Mouse (Mus musculus) embryo, embryonic 10.5 days (tissue): ENCODE results near the gene Msi1.
A peak's percentile ranks its signal among the peaks of the same experiment; 100 is the strongest.

Experiments
- DNase-seq: peaks from one replicate; pipeline ENCODE4 v3.0.0-alpha.2; 2015; ENCODE audit warnings: low spot score

The Msi1 gene

DNA sequence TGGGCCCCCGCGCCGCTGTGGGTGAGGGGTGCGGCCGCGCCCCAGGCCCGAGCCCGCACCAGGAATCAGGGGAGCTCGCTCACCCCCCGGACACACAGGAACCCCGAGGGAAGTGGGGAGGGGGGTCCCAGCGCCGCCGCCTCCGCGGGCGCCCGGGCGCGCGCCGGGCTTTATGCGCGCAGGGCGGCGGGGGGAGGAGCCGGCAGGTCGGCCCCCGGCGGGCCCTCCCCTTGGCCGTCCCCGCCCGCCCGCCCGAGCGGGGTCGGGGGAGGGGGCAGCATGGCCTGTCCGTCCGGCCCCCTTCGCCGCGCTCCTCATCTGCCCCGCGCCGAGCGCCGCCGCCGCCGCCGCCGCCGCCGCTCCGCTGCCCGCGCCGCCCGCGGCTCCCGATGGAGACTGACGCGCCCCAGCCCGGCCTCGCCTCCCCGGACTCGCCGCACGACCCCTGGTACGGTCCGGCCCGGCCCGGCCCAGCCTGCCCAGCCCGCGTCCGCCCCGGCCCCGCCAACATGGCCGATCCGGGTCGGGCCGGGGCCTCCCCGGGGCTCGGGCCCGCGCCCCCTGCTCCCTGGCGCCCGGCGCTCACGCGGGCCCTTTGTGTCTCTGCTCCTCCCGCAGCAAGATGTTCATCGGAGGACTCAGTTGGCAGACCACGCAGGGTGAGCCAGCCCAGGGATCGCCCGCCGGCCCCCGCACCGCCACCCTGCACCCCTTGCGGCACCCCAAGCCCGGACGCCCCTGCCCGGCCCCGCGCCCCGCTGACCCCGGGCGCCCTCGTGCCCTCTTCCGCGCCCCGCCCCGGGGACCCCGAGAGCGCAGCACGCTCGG lies at the start of gene Msi1:
Msi1 (plus strand) TSS at position 241 of the 828 bp plus-strand sequence.
- peak; percentile 78 for DNase-seq

DNA sequence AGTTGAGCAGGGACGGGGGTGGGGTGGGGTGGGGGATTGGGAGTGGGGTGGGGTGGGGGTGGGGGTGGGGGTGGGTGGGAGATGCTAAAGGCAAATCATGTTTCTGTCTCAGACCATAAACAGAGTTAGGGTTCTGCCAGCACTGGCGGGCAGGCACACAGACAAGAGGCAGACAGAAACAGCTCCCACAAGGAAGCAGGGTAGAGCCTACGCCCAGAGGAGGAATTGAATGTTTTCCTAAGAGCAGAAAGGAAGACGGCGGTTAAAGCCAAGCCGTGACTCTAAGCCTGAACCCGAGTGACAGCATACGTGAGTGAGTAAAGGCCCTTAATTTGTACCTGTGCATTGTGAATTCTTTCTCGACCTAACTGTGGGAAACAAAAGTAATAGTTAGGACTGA lies 37.5 kb upstream of the Msi1 start:
- no peak for DNase-seq

DNA sequence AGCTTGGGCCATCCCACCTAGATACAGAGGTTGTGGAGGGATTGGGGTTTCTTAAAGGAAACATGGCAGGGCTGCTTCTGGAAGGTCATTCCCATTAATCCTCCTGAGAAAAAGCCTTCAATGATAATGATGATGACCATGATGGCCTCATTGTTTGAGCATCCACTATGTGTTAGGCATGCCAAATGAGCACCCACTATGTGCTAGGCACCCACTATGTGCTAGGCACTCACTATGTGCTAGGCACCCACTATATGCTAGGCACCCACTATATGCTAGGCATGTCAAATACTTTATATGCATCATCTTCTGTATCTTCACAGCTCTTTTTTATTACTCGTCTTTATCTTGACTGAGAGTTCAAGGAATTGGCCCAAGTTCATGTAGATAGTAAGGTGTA lies 36.4 kb upstream of the Msi1 start:
- no peak for DNase-seq

DNA sequence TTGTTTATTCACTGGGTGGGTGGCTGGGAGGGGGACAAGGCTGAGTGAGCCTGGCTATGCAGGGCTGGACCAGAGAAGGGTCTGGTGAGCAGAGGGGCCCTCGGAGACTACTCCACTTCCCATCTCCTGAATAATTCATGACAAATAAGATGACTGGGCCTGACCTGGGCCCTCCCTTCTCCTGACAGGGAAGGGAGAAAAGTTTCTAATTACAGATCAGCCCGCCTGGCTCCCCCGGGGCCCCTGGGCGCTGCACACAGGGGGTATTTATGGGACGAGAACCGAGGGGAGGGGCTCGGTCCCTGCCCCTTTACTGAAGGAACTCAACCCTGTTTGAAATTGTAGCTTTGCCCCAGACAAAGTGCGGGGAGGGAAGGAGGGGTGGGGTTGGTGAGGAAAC lies 35.2 kb upstream of the Msi1 start:
- peak; percentile 64 for DNase-seq

DNA sequence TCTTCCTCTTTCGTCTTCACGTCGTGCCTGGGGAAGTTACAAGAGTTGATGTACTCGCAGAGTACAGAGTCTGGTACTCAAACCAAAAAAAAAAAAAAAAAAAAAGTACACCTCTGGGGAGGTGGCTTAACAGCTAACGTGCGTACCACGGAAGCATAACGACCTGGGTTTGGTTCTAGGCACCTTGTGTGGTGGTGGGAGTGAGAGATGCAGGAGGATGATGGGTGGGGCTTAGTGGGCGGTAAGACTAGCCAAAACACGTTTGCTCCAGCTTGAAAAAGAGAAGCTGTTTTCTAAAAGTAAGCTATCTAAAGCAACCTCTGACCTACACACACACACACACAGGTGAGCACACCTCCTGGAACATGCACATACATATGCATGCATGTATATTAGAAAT lies 34.6 kb upstream of the Msi1 start:
- DNase-seq, result no peak

DNA sequence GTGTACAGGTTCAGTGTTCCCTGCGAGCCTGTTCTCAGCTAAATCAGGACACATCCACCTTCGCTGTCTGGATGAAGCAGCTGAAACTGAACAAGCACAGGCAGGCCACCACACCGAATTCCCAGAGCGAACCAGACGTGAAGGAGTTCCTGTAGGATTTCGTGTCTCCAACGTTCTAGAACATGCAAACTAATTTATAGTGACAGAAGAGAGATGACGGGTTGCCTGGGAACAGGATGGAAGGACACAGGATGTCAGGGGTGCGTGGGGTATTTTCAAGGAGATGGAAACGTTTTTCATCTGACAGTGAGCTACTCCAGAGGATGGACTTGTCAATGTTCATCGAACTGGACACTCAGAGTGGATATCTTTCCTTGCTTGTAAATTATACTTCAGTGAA lies 32.7 kb upstream of the Msi1 start:
- no peak for DNase-seq

DNA sequence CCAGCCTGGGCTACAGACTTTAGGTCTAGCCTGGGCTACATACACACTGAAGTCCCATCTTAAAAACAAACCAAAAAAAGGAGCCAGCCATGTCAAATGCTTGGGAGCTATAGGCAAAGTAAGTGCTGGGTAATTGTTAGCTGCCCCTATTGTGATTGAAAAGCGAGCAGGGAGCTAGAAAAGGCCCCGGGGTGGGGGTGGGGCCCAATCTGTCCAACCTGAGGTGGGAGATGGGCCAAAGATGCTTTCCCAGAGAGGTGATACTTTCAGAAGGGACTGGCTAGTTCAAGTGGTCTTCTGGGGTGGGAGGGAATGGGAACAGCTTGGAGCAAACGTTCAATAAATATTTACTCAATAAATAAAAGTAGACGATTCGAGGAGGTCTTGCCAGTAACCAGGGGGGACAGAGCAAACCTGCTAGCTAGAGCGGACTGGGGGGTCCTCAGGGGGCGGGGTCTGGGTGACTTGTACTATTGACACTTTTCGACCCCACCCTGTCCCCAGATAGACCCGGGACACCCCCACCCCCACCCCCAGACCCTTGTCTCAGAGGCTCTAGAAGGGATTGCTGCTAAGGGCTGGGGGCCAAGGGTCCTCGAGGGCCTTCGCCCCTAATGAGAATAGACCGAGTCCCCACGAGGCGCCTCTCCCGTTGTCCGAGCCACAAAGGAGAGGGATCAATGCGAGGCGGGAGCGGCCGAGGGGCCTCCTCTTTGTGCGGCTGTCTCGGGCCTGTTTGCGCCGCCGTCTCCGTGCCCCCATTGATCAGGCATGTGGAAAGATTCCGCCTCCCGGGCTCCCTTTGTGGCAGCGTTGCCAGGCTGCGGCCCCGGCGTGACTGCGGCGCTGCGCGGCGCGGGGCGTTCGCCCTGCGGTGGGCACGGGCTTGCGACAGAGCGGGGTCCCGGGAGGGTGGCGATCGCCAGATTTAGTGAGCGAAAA lies 31.3 kb upstream of the Msi1 start:
- peak; percentile 92 for DNase-seq

DNA sequence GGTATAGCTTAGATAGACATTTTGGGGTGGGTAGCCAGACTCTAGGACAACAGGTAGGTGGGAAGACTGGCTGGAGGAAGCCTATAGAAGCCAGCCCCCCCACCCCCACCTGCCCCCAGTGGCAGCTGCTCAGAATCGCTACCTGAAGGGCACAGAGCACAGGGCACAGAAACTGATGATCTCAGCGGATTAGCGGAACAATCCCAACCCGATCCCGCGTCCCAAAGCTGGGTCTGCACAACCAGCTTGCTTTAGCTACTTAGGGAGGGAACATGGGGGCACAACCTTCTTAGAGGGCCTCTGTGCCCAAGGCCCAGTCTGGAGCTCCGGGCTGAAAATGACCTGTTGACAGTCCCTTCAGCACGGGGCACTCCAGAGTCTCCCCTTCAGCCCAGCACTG lies 27.3 kb upstream of the Msi1 start:
- no peak for DNase-seq

DNA sequence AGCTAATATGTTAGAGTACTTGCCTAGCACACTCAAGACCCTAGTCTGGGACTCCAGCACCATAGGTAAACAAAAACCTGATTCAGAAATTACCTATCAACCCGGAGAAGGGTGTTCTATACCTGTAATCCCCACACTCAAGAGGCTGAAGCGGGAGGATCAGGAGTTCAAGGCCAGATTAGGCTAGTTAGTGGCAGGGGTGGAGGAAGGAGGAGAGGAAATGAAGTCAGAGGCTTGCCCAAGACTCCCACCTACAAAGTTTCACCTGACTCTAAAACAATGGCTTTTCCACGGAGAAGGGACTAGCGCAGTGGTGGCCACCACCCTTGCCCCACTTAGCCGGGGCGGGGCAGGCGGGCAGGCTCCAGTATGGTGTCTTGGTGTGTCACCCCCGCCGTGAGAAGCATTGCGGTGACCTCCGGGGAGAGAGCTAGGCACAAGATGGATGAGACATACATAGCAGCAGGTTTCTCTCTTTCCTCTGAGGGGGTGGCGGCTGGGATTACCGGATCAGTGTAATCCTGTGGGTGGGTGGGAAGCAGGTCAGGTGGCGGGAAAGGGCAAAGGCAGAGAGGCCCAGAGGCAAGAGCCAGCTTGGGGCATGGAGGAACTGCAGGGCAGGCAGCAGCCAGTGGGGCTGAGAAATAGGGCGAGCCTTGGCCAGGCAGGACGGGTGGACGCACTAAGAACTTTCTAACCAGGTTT lies 25.8 kb upstream of the Msi1 start:
- DNase-seq, result peak; percentile 52

DNA sequence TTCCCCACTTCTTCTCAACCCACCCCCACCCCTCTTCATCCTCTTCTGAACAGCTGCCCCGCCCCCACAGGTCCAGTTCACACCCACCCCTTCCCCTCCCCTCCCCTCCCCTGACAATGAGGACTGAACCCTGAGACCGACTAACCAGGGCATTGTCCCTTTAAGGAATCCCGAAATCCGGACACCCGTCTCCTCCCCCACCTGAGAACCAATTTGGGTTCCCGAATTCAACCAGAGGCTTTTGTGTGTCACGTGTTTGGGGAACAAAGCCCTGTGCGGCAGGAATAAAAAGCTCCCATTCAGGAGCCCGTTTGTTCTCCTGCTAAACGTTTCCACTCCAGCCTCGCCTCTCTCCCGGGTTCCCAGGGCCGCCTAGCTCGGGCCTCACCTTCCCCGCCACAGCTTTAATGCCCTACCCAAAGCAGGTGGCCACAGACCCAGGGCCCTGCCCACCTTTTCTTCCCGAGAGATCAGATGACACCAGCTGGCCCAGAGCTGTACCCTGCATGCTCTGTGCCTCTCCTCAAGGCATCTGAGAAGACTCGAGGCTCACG lies 25.1 kb upstream of the Msi1 start:
- DNase-seq, result peak; percentile 91

DNA sequence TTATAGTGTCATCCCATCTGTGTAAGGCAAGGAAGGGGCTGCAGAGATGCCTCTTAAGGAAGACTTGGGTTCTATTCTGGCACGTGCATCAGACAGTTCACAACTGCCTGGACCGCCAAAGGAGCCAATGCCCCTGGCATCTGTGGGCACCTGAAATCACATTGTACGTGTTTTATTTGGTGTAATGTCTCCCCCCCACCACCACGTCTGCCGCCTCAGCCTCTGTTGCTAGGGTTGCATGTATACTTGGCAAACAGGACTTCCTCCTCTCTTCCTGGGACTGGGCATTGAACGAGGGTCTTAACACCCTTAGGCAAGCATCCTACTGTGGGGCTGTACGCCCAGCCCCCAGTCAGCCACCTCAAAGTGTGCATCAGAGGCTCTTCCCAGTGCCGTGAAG lies 24.2 kb upstream of the Msi1 start:
- no peak for DNase-seq

DNA sequence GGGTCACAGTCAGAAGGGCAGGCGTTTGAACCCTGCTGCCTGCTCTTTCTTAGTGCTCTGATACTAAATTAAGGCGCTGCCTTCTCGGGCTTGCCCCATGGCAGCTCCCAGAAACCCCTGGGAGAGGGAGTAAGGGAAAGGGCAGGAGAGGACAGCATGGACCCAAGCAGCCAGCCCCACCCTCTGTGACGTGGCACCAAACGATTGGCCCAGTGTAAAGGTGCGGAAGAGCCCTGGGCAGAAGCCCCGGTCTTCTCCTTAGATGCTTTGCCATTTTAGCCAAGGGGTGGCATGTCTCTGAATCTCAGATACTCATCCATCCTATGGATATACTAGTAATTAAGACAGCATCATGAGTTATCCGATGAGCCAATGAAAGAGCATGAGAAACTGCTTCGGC lies 21.3 kb upstream of the Msi1 start:
- DNase-seq, result peak; percentile 65

DNA sequence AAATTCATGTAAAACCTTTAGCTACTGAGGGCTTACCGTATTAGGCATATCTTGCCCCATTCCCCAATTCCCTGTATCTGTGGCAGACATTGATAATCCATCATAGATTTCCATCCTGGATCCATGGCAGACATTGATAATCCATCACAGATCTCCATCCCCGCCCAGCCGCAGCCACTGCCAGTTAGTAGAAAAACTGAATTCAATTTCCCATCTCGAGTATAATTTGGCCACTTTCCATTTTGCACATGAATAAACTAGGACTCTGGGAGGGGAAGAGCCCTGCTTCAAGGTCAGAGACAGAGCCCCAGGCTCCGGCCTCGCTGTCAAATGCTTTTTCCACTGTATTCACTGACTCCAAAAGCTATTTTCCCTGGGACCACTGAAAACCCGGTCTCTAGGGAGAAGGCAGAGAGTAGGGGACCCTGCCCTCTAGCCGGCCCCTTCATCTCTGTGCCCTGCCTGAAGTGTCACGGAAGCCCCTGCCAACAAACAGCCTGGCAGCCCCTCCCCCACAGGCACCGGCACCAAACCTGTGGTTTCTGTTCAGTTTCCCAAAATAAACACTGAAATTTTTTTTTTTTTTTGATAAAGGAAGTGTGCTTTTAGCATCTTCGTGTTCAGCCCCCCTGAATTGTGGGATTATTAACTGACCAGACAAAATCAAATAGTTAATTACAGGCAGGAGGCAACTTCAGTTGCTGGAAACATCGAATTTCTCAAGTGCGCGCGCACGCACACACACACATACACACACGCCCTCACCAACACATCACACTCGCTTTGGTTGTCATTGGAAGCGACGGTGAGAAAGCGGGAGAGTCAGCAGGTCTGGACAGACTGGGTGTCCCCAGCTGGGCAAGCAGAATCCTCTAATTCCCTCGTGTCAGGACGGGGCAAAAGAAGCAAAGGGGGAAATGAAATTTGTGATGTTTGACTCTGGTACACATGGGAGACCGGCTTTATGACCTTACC lies 14.0 kb upstream of the Msi1 start:
- DNase-seq, result no peak

DNA sequence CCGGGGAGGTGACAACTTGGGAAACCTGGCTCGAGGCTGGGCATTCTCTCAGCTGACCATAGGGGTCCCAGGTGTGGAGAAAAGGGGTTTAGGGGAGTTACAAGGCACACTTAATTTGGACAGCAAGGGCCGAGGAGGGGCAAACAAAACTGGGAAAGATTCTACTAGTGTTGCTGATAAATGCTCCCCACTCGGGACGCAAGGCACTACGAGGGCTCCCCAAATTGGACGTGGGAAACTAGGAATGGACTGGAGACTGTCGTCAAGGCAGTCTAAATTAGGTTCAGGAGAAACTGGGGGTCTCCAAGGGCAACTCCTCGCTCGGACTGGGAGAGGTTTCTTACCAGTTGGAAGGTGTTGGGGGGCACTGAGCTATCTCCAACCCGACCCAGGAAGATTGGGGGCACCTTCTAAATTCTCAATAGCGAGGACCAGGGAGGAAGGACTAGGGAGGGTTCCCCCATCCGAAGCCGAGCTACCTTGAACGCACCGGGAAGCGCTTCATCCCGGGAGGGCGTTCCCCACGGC lies 504 bp upstream of the Msi1 start:
- DNase-seq, result no peak

DNA sequence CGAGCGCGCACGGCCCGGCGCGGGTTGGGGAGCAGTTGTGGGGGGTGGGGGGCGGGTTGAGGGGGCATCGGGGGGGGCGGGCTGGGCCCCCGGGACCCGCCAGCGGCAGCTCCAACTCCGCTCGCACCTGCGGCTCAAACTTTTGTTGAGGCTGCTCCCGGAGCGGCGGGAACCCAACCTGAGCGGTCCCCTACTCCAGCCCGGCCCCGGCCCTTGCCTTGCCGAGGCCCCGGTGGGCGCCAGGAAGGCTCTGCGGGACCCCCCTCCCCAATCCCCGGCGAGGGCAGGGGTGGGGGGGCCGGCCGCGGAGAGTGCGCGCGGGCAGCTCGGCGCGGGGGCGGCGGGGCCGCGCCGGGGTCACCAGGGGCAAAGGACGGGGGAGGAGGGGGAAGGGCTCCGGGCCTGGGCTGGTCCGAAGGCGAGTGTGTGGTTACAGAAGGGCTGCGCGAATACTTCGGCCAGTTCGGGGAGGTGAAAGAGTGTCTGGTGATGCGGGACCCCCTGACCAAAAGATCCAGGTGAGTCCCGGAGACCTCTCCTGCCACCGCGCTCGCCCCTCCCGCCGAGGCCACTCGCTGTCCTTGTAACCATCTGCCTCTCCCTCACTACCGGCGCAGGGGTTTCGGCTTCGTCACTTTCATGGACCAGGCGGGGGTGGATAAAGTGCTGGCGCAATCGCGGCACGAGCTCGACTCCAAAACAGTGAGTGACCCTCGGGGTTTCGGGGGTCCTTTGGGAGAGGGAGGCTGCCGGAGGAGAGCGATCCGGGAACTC lies 975 bp downstream of the Msi1 start:
- no peak for DNase-seq

DNA sequence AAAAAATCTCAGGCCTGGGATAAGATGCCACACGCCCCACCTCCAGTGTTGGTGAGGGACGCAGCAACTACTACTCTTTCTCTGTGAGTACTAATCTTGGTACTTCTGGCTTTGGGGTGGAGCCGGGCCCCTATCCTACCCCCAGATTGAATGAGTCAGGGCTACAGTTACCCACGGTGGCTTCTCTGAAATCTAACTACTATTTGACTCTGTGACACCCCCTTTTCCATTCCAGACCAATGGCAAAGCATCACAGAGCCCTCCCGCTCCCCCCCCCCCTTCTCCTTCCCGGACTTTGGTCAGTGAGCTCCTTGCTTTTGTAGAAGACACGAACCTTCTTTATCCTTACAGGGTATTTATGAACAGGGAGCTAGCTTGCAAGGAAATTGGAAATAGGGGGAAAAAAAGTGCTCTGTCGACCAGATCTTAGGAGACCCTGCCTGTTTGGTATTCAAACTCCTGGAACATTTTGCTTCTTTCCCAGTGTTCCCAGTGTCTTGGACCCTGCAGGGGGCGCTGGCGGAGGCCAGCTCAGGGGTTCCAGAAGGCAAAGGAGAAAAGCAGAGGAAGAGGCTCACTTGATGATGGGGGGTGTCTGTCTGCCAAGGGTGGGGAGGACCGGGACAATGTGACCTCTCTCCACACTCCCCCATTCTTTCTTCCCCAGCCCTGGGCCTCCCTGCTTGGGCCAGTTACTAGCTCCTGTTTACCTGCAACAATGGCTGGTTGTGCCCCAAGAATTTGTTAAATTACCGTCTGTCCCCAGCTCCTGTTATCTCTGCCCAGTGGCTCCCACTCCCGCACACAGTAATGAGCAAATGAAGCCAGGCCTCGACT lies 1.9 kb downstream of the Msi1 start:
- DNase-seq, result peak; percentile 84

DNA sequence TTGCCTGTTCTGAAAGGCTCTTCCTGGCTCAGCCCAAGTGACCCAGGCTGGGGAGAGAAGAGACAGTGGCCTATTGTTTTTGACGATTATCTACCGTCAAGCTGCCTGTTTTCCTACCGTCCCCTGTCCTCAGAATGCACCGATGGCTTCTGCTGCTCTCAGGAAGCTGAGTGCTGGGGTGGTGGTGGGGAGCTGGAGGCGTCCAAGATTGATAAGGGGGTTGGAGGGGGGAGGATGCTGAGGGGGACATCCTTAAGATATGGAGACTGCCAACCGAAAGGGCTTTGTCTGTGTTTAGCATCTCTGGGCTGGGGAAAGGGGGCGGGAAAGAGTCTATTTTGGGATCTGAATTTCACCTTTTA lies 2.5 kb downstream of the Msi1 start:
- DNase-seq, result no peak

DNA sequence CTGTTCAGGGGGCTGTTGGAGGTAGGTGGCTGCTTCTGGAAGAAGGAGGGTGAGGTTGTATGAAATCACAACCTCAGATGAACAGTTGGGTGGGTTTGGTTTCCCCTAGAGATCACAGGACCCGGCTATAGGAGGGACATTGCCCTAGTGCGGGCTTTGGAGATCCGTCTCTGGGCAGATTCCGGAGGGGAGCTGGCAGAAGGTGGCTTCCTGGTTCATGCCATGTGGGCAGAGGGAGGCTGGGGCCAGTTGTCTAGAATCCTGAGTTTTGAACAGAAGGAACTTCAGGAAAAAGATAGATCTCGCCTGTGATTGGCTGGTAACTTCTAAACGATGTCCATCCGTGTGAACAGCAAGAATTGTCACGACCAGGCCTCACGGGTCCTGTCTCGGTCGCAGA lies 3.0 kb downstream of the Msi1 start:
- no peak for DNase-seq

DNA sequence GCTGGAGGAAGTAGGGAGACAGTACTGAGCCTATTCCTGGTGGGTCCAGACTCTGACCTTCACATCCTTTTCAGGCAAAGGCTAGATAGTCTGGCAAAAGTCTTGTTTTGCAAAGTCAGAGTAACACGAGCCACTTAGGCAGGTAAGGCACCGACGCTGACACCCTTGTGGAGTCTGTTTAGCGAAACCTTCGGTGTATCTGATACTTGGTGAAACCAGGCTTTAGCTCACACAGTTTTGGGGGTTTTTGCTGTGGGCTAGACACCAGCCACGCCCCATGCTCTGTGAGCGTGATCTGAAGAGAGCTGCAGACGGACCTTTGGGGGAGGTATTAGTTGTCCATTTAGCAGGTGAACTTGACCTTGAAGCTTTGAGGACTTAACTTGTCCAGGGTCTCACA lies 3.8 kb downstream of the Msi1 start:
- DNase-seq, result no peak
